Mouse (Mus musculus): ENCODE measurements around the gene Hnrnpa2b1. TPM values are rescaled to one million over a fixed set of nuclear protein-coding genes. Genes with fewer than 3 reads are reported as not detected.

The Hnrnpa2b1 gene
- polyA plus RNA-seq, 1 experiment = 275 TPM

DNA sequence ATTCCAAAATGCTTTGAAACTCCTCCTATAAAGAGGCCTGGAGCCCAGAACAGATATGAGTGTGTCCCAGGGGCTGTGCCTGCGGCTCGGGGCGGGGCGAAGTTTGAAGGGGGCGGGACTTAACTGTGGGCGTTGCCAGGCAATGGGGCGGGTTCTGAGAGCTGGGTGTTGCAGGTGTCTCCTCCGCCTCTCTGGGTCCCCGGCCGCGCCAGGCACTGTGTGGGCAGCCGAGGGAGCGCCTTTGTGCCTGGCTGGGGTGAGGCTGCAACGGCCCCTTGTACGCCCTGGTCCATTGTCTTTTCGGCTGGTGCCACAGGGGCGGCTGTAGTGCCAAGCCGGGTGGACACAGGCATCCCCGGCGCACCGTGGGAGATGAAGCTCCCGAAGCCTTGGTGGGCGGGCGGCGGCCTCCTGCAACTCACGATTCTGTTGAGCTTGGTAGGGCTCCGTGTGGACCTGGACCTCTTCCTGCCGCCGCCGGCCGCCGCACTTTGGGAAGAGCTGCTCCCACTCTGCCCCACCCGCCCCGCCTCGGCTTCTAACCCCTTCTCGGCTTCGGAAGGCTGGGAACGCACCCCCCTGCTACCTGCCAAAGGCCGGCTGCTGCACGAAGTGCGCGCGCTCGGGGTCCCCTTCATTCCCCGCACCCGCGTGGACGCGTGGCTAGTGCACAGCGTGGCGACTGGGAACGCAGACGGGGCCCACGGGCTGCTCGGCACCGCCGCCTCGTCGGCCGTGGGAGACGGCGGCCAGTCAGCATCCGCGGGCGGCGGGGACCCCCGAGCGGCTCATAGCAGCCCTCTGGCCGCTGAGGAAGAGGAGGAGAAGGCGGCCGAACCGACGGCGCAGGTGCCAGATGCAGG lies 36.9 kb downstream of the Hnrnpa2b1 start, which contains the start of gene Nfe2l3:
Gene Nfe2l3, plus strand, starts transcription at position 136 of the 863 bp plus-strand sequence.
- no peaks in the 10 kb centered on the region for H3K79me2 ChIP-seq (ENCODE audit: control insufficient read depth, insufficient read depth)
- TF ChIP-seq MYOD1 (IDR thresholded peaks at IDR 0.05; ENCODE audit: control insufficient read depth in 1 of 3, insufficient read length in 2 of 3, low read depth in 2 of 3) = no peak
- no peak for TF ChIP-seq POLR2A (IDR thresholded peaks at IDR 0.05; ENCODE audit: insufficient read length, low read depth)
- no peak for TF ChIP-seq CEBPB (IDR thresholded peaks at IDR 0.05; ENCODE audit: insufficient read depth, poor library complexity, severe bottlenecking)
- no peak for TF ChIP-seq SRF (IDR thresholded peaks at IDR 0.05; ENCODE audit: control insufficient read depth, insufficient read length, low read depth)
- no peak for TF ChIP-seq USF1 (IDR thresholded peaks at IDR 0.05; ENCODE audit: low read depth)
- TF ChIP-seq TCF12 (IDR thresholded peaks at IDR 0.05; ENCODE audit: insufficient read depth, poor library complexity, severe bottlenecking) = no peak
- TF ChIP-seq POLR2AphosphoS2 (IDR thresholded peaks at IDR 0.05; ENCODE audit: insufficient read length, low read depth) = no peak
- TF ChIP-seq MAX (IDR thresholded peaks at IDR 0.05; ENCODE audit: low read depth) = no peak
- TF ChIP-seq E2F4 (IDR thresholded peaks at IDR 0.05; ENCODE audit: insufficient read depth) = no peak
- TF ChIP-seq REST (IDR thresholded peaks at IDR 0.05; ENCODE audit: insufficient read depth, insufficient read length) = no peak
- no peak for TF ChIP-seq MYOG (IDR thresholded peaks at IDR 0.05; ENCODE audit: control insufficient read depth in 1 of 3, insufficient read depth in 1 of 3, insufficient read length in 2 of 3, low read depth in 2 of 3)
- TF ChIP-seq TCF3 (IDR thresholded peaks at IDR 0.05; ENCODE audit: insufficient read length, low read depth) = no peak
- no peak within 1 kb of the TSS for H3ac ChIP-seq (ENCODE audit: control insufficient read depth, insufficient read length)
- H3K4me2 ChIP-seq (ENCODE audit: low read depth) = peak within 1 kb of the TSS; percentile 24
- H3K36me3 ChIP-seq (ENCODE audit: control insufficient read depth, insufficient read depth) = no peaks in the 10 kb centered on the region
- peaks cover 25% of the 10 kb centered on the region for H3K27me3 ChIP-seq (ENCODE audit: control insufficient read depth, insufficient read depth, insufficient read length)
- H3K4me3 ChIP-seq = no peak within 1 kb of the TSS

DNA sequence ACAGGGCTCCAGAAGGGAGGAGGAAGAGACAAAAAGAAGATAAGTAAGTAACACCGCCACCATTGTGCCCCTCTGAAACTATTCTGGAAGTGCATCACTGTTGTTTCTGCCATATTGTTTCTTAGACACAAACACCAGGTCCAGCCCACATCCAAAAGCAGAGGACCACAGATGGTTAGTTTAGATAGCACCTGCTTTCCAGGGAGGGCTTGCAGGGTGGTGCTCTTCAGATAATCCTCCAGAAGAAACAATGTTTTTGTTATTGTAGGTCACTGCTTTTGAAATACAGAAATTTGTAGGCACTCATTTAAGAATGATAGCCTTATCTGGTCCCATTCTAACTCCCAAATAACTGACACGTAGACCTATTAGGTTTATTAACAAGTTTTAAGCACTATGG lies 45.2 kb downstream of the Hnrnpa2b1 start:
- TF ChIP-seq MYOD1 (IDR thresholded peaks at IDR 0.05; ENCODE audit: control insufficient read depth in 1 of 3, insufficient read length in 2 of 3, low read depth in 2 of 3) (no peak), USF1 (IDR thresholded peaks at IDR 0.05; ENCODE audit: low read depth) (no peak), SRF (IDR thresholded peaks at IDR 0.05; ENCODE audit: control insufficient read depth, insufficient read length, low read depth) (no peak), MYOG (IDR thresholded peaks at IDR 0.05; ENCODE audit: control insufficient read depth in 1 of 3, insufficient read depth in 1 of 3, insufficient read length in 2 of 3, low read depth in 2 of 3) (no peak), POLR2A (IDR thresholded peaks at IDR 0.05; ENCODE audit: insufficient read length, low read depth) (no peak), POLR2AphosphoS2 (IDR thresholded peaks at IDR 0.05; ENCODE audit: insufficient read length, low read depth) (no peak), TCF3 (IDR thresholded peaks at IDR 0.05; ENCODE audit: insufficient read length, low read depth) (no peak), TCF12 (IDR thresholded peaks at IDR 0.05; ENCODE audit: insufficient read depth, poor library complexity, severe bottlenecking) (no peak), REST (IDR thresholded peaks at IDR 0.05; ENCODE audit: insufficient read depth, insufficient read length) (no peak), MAX (IDR thresholded peaks at IDR 0.05; ENCODE audit: low read depth) (no peak), CEBPB (IDR thresholded peaks at IDR 0.05; ENCODE audit: insufficient read depth, poor library complexity, severe bottlenecking) (no peak), E2F4 (IDR thresholded peaks at IDR 0.05; ENCODE audit: insufficient read depth) (no peak)
- Histone ChIP-seq H3K4me2 (ENCODE audit: low read depth) (no peak overlapping the region), H3K36me3 (ENCODE audit: control insufficient read depth, insufficient read depth) (no peaks in the 10 kb centered on the region)

DNA sequence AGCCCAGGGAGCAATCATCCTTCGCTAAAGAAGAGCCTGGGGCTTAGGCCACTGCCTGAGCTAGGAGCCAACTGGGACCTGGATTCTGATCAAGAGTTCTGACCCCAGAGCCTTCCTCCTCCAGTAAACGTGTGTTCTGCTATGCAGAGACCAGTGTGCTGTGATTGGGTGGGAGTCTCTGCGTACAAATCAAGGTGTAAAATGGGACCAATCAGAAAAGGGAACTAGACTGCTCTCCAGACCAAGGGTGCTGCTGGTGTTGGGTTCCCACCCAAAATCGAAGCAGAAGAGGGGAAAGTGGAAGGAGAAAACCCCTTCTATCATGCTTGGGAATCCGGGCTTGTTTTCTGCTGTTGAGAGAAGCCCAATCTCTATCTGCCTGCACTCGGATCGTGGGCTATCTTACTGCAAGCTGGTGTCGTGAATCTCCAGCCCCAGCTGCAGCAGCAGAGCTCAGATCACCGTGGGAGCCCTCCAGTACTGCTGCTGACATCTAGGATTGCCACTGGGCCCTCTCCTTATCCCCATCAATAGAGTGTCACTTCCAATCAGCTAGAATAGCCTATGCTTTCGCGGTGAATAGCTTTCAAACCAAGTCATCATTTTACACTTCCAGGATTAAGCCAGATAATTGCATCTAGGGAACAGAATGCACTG lies 46.1 kb downstream of the Hnrnpa2b1 start:
- Histone ChIP-seq H3ac (ENCODE audit: control insufficient read depth, insufficient read length) (no peak overlapping the region), H3K4me2 (ENCODE audit: low read depth) (peak overlapping the region; percentile 22), H3K4me3 (no peak overlapping the region), H3K36me3 (ENCODE audit: control insufficient read depth, insufficient read depth) (no peaks in the 10 kb centered on the region), H3K79me2 (ENCODE audit: control insufficient read depth, insufficient read depth) (no peaks in the 10 kb centered on the region), H3K27me3 (ENCODE audit: control insufficient read depth, insufficient read depth, insufficient read length) (peaks cover 5% of the 10 kb centered on the region)
- TF ChIP-seq TCF12 (IDR thresholded peaks at IDR 0.05; ENCODE audit: insufficient read depth, poor library complexity, severe bottlenecking) (no peak), MYOG (IDR thresholded peaks at IDR 0.05; ENCODE audit: control insufficient read depth in 1 of 3, insufficient read depth in 1 of 3, insufficient read length in 2 of 3, low read depth in 2 of 3) (no peak), MYOD1 (IDR thresholded peaks at IDR 0.05; ENCODE audit: control insufficient read depth in 1 of 3, insufficient read length in 2 of 3, low read depth in 2 of 3) (no peak), POLR2AphosphoS2 (IDR thresholded peaks at IDR 0.05; ENCODE audit: insufficient read length, low read depth) (no peak), MAX (IDR thresholded peaks at IDR 0.05; ENCODE audit: low read depth) (no peak), SRF (IDR thresholded peaks at IDR 0.05; ENCODE audit: control insufficient read depth, insufficient read length, low read depth) (no peak), USF1 (IDR thresholded peaks at IDR 0.05; ENCODE audit: low read depth) (no peak), TCF3 (IDR thresholded peaks at IDR 0.05; ENCODE audit: insufficient read length, low read depth) (no peak), E2F4 (IDR thresholded peaks at IDR 0.05; ENCODE audit: insufficient read depth) (no peak), REST (IDR thresholded peaks at IDR 0.05; ENCODE audit: insufficient read depth, insufficient read length) (no peak), CEBPB (IDR thresholded peaks at IDR 0.05; ENCODE audit: insufficient read depth, poor library complexity, severe bottlenecking) (no peak), POLR2A (IDR thresholded peaks at IDR 0.05; ENCODE audit: insufficient read length, low read depth) (no peak)

More for the DNA sequence above, 45.2 kb downstream of the Hnrnpa2b1 start:
- H3K27me3 ChIP-seq (ENCODE audit: control insufficient read depth, insufficient read depth, insufficient read length) = peaks cover 5% of the 10 kb centered on the region
- H3K79me2 ChIP-seq (ENCODE audit: control insufficient read depth, insufficient read depth) = no peaks in the 10 kb centered on the region
- H3K4me3 ChIP-seq = no peak overlapping the region
- H3ac ChIP-seq (ENCODE audit: control insufficient read depth, insufficient read length) = no peak overlapping the region

DNA sequence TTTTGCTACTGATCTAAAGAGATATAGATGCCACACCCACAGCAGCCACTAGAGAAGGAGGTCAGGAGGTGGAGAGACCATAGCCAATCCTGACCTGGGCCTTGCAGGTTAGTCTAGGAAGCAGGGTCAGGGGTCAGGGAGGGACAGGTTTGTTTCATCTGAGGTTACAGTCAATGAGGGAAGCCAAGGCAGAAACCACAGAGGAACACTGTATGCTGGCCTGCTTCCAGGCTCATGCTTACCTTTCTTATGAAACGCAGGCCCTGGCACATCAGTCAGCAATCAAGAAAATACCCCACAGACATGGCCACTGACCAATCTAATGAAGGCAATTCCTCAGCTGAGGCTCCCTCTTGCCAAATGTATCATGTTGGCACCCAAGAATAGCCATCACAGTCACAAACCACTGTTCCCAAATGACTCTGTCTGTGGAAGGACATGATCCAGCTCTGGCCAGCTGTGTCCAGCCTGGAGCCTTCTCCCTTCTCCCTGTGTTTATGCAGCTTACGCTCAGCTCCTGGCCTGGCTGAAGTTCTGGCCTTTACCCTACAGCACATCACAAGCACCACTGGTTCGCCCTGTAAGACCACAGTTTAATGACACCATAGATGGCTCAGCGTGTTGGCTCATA lies 52.3 kb downstream of the Hnrnpa2b1 start:
- Histone ChIP-seq H3K79me2 (ENCODE audit: control insufficient read depth, insufficient read depth) (no peaks in the 10 kb centered on the region), H3K4me3 (no peak overlapping the region), H3K4me2 (ENCODE audit: low read depth) (no peak overlapping the region), H3K27me3 (ENCODE audit: control insufficient read depth, insufficient read depth, insufficient read length) (peaks cover 15% of the 10 kb centered on the region), H3ac (ENCODE audit: control insufficient read depth, insufficient read length) (no peak overlapping the region), H3K36me3 (ENCODE audit: control insufficient read depth, insufficient read depth) (no peaks in the 10 kb centered on the region)
- no peak for TF ChIP-seq SRF (IDR thresholded peaks at IDR 0.05; ENCODE audit: control insufficient read depth, insufficient read length, low read depth)
- no peak for TF ChIP-seq TCF3 (IDR thresholded peaks at IDR 0.05; ENCODE audit: insufficient read length, low read depth)
- TF ChIP-seq CEBPB (IDR thresholded peaks at IDR 0.05; ENCODE audit: insufficient read depth, poor library complexity, severe bottlenecking) = no peak
- TF ChIP-seq REST (IDR thresholded peaks at IDR 0.05; ENCODE audit: insufficient read depth, insufficient read length) = no peak
- no peak for TF ChIP-seq MAX (IDR thresholded peaks at IDR 0.05; ENCODE audit: low read depth)
- TF ChIP-seq TCF12 (IDR thresholded peaks at IDR 0.05; ENCODE audit: insufficient read depth, poor library complexity, severe bottlenecking) = no peak
- no peak for TF ChIP-seq USF1 (IDR thresholded peaks at IDR 0.05; ENCODE audit: low read depth)
- no peak for TF ChIP-seq E2F4 (IDR thresholded peaks at IDR 0.05; ENCODE audit: insufficient read depth)
- no peak for TF ChIP-seq MYOG (IDR thresholded peaks at IDR 0.05; ENCODE audit: control insufficient read depth in 1 of 3, insufficient read depth in 1 of 3, insufficient read length in 2 of 3, low read depth in 2 of 3)
- TF ChIP-seq POLR2AphosphoS2 (IDR thresholded peaks at IDR 0.05; ENCODE audit: insufficient read length, low read depth) = no peak
- no peak for TF ChIP-seq MYOD1 (IDR thresholded peaks at IDR 0.05; ENCODE audit: control insufficient read depth in 1 of 3, insufficient read length in 2 of 3, low read depth in 2 of 3)
- TF ChIP-seq POLR2A (IDR thresholded peaks at IDR 0.05; ENCODE audit: insufficient read length, low read depth) = no peak

All from myocyte (in vitro differentiated cells).